Mouse (Mus musculus) myocyte (in vitro differentiated cells): ENCODE data around the gene Gm14124.

ENCODE experiments used
- CEBPB ChIP-seq: IDR thresholded peaks from 2 replicates; pipeline ENCODE4 v1.6.1; 2011; ENCODE audit warnings: mild to moderate bottlenecking, moderate library complexity; ENCODE audit not compliant: poor library complexity, insufficient read depth, severe bottlenecking
- E2F4 ChIP-seq: IDR thresholded peaks from one replicate; pipeline ENCODE4 v1.6.1; 2011; ENCODE audit warnings: mild to moderate bottlenecking, control low read depth, moderate library complexity; ENCODE audit not compliant: insufficient read depth
- MAX ChIP-seq: IDR thresholded peaks from one replicate; pipeline ENCODE4 v1.6.1; 2011; ENCODE audit warnings: low read depth, mild to moderate bottlenecking, control low read depth
- MYOD1 ChIP-seq, 3 experiments: IDR thresholded peaks; one replicate each; pipeline ENCODE4 v1.6.1; 2011; ENCODE audit warnings: control low read depth in 2 of 3, low read depth in 2 of 3, mild to moderate bottlenecking in 2 of 3, moderate library complexity in 1 of 3; ENCODE audit not compliant: insufficient read length in 2 of 3, control insufficient read depth in 1 of 3
- MYOG ChIP-seq, 3 experiments: IDR thresholded peaks; one replicate each; pipeline ENCODE4 v1.6.1; 2011; ENCODE audit warnings: control low read depth in 2 of 3, low read depth in 2 of 3, mild to moderate bottlenecking in 2 of 3; ENCODE audit not compliant: insufficient read length in 2 of 3, control insufficient read depth in 1 of 3, insufficient read depth in 1 of 3
- POLR2A ChIP-seq: IDR thresholded peaks from one replicate; pipeline ENCODE4 v1.6.1; 2011; ENCODE audit warnings: low read depth, mild to moderate bottlenecking, control low read depth, moderate library complexity; ENCODE audit not compliant: insufficient read length
- POLR2AphosphoS2 ChIP-seq: IDR thresholded peaks from one replicate; pipeline ENCODE4 v1.6.1; 2011; ENCODE audit warnings: low read depth, control low read depth; ENCODE audit not compliant: insufficient read length
- SRF ChIP-seq: IDR thresholded peaks from one replicate; pipeline ENCODE4 v1.6.1; 2011; ENCODE audit warnings: low read depth; ENCODE audit not compliant: control insufficient read depth, insufficient read length
- TCF12 ChIP-seq: IDR thresholded peaks from one replicate; pipeline ENCODE4 v1.6.1; 2011; ENCODE audit warnings: mild to moderate bottlenecking, control low read depth; ENCODE audit not compliant: poor library complexity, insufficient read depth, severe bottlenecking

DNA sequence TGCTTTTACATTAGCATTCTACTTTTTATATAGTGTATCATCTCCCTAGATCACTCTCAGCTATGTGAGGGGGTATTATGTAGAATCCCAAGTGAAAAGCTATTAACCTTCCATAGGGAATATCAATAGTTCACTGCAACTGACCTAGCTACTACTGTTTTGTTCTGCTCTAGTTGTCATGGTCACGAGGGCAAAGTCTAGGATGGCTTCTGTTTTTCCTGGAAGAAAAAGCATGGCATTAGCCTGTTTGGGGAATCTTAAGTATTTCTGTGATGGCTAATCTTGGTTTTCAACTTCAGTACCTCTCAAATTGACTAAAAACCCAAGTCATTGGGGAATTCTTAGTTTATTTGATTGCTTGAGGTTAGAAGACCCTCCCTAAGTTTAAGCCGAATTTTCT is 14.1 kb upstream of the Gm14124 start:
- TF ChIP-seq CEBPB (no peak), POLR2A (no peak), TCF12 (no peak), MYOG (IDR thresholded peaks at IDR 0.05; ENCODE audit: control insufficient read depth in 1 of 3, insufficient read depth in 1 of 3, insufficient read length in 2 of 3, low read depth in 2 of 3) (no peak), E2F4 (no peak), MAX (no peak), MYOD1 (IDR thresholded peaks at IDR 0.05; ENCODE audit: control insufficient read depth in 1 of 3, insufficient read length in 2 of 3, low read depth in 2 of 3) (no peak), POLR2AphosphoS2 (no peak), SRF (no peak)
